Mouse (Mus musculus) limb, embryonic 11.5 days (tissue): Measurements from ENCODE around the gene Anapc13. TPM values are rescaled to one million over a fixed set of nuclear protein-coding genes. Genes with fewer than 3 reads are reported as not detected.

Experiments
- ATAC-seq: fragments of 200-750 bp; cut with Nextera tagmentation; 2 replicates; pipeline ENCODE4 v1.8.0; 2017; ENCODE audit warnings: low read depth; ENCODE audit not compliant: insufficient number of reproducible peaks, low FRiP score, low TSS enrichment
- DNase-seq: peaks from one replicate; pipeline ENCODE4 v3.0.0-alpha.2; 2015; ENCODE audit warnings: low spot score
- H3K27ac ChIP-seq: fragments of 300-500 bp; sonication (generic); replicated peaks from 2 replicates; pipeline ENCODE4 v1.5.1; 2014; ENCODE audit warnings: low read depth, mild to moderate bottlenecking, low read length
- H3K27me3 ChIP-seq: fragments of 300-500 bp; sonication (generic); 2 replicates; pipeline ENCODE4 v1.6.1; 2014; ENCODE audit warnings: mild to moderate bottlenecking, low read length, mixed read lengths; ENCODE audit not compliant: control insufficient read depth, insufficient read depth
- H3K36me3 ChIP-seq: fragments of 300-500 bp; sonication (generic); 2 replicates; pipeline ENCODE4 v1.6.1; 2014; ENCODE audit warnings: mild to moderate bottlenecking, low read length, moderate library complexity, mixed read lengths; ENCODE audit not compliant: control insufficient read depth, insufficient read depth
- H3K4me1 ChIP-seq: fragments of 300-500 bp; sonication (generic); 2 replicates; pipeline ENCODE4 v1.6.1; 2014; ENCODE audit warnings: low read length, mixed read lengths; ENCODE audit not compliant: control insufficient read depth, insufficient read depth
- H3K4me2 ChIP-seq: fragments of 300-500 bp; sonication (generic); 2 replicates; pipeline ENCODE4 v1.6.1; 2014; ENCODE audit warnings: low read depth, mild to moderate bottlenecking, moderate library complexity; ENCODE audit not compliant: severe bottlenecking
- H3K4me3 ChIP-seq: fragments of 300-500 bp; sonication (generic); 2 replicates; pipeline ENCODE4 v1.5.1; 2014; ENCODE audit warnings: low read depth, low read length
- H3K9ac ChIP-seq: fragments of 300-500 bp; sonication (generic); 2 replicates; pipeline ENCODE4 v1.6.1; 2014; ENCODE audit warnings: mild to moderate bottlenecking, low read length
- H3K9me3 ChIP-seq: fragments of 300-500 bp; sonication (generic); 2 replicates; pipeline ENCODE4 v1.6.1; 2016; ENCODE audit warnings: low read length; ENCODE audit not compliant: control insufficient read depth
- WGBS: fragments of 180-500 bp; shearing (Covaris S2); extraction: QIAGEN DNeasy Blood & Tissue Kit; methylation state at CpG from one replicate; pipeline ENCODE4 v1.1.7; 2014; 5-methylcytosine and 5-hydroxymethylcytosine counted together
- polyA plus RNA-seq: library from polyadenylated mRNA; unstranded; fragments of >200 nt; fragmentation: Nextera tagmentation; extraction: Ambion mirVana; gene quantifications from 2 replicates; pipeline ENCODE4 v1.2.1, GENCODE M21; 2014

Anapc13 gene
- polyA plus RNA-seq, 1 experiment from 2014 or later: 180 TPM

- H3K9me3 ChIP-seq: no peaks in the 10 kb centered on the region
- peak overlapping the region; percentile 89 for H3K27ac ChIP-seq
- ATAC-seq (peak; percentile 49), DNase-seq (no peak)
- H3K4me2 ChIP-seq: peak overlapping the region; percentile 69
- H3K36me3 ChIP-seq: no peaks in the 10 kb centered on the region
- H3K27me3 ChIP-seq: no peaks in the 10 kb centered on the region
- H3K4me1 ChIP-seq: 0 out of 2 replicates have a peak, but pooled peaks cover 3% of the 10 kb centered on the region
- peak overlapping the region; percentile 99 for H3K9ac ChIP-seq
- WGBS: under 1% methylated on average over 27 of the region's 27 CpGs
- peak overlapping the region; percentile 94 for H3K4me3 ChIP-seq
Observed at GRCm38 (mm10) chr9:102625401-102625982, 604 bp upstream of the Anapc13 start.

- ATAC-seq: no peak
- 0% methylated on average over 9 of the region's 9 CpGs for WGBS
Observed at GRCm38 (mm10) chr9:102626839-102627225, 736 bp downstream of the Anapc13 start.

DNA sequence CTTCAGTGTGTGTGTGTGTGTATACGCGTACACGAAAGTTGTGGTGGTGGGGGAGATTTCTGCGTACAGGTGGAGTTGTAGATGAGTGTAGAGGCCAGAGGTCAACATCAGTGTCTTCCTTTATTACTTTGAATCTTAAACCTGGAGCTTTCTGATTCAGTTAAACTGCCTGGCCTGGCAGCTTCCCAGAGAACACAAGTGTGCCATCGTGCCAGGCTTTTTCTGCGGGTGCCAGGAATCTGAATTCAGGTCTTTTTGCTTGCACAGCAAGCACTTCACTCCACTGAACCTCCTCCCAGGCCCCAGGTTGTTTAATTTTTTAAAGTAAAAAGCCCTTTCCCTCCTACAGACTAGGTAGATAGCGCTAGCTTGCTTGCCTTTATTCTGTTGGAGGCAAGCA is 1.3 kb downstream of the Anapc13 start:
- WGBS: 85% methylated on average over 7 of the region's 7 CpGs
- H3K4me3 ChIP-seq: peak overlapping the region; percentile 94
- H3K27me3 ChIP-seq: no peaks in the 10 kb centered on the region
- no peak overlapping the region; the same call in 1 of the 2 replicates for H3K27ac ChIP-seq
- no peaks in the 10 kb centered on the region for H3K36me3 ChIP-seq
- H3K4me2 ChIP-seq: peak overlapping the region; percentile 71
- ATAC-seq (no peak), DNase-seq (no peak)
- H3K9me3 ChIP-seq: no peaks in the 10 kb centered on the region
- peak overlapping the region; percentile 99; the same call in 1 of the 2 replicates for H3K9ac ChIP-seq
- no peaks in the 10 kb centered on the region for H3K4me1 ChIP-seq

More at GRCm38 (mm10) chr9:102626839-102627225, 736 bp downstream of the Anapc13 start:
- H3K27ac ChIP-seq: peak overlapping the region; percentile 89
- peak overlapping the region; percentile 94 for H3K4me3 ChIP-seq
- no peaks in the 10 kb centered on the region for H3K27me3 ChIP-seq
- H3K4me1 ChIP-seq: no peaks in the 10 kb centered on the region
- peak overlapping the region; percentile 71 for H3K4me2 ChIP-seq
- H3K9ac ChIP-seq: peak overlapping the region; percentile 99
- H3K9me3 ChIP-seq: no peaks in the 10 kb centered on the region
- H3K36me3 ChIP-seq: no peaks in the 10 kb centered on the region
- no peak for DNase-seq

GRCm38 (mm10) chr9:102629052-102629451 is 3.0 kb downstream of the Anapc13 start:
- no peaks in the 10 kb centered on the region for H3K36me3 ChIP-seq
- no peaks in the 10 kb centered on the region for H3K9me3 ChIP-seq
- no peak overlapping the region for H3K4me3 ChIP-seq
- H3K9ac ChIP-seq: no peak overlapping the region
- DNase-seq (no peak), ATAC-seq (no peak)
- H3K27ac ChIP-seq: no peak overlapping the region
- no peaks in the 10 kb centered on the region for H3K27me3 ChIP-seq
- H3K4me2 ChIP-seq: no peak overlapping the region
- 62% methylated on average over 7 of the region's 7 CpGs for whole genome bisulfite sequencing
- no peaks in the 10 kb centered on the region for H3K4me1 ChIP-seq

DNA sequence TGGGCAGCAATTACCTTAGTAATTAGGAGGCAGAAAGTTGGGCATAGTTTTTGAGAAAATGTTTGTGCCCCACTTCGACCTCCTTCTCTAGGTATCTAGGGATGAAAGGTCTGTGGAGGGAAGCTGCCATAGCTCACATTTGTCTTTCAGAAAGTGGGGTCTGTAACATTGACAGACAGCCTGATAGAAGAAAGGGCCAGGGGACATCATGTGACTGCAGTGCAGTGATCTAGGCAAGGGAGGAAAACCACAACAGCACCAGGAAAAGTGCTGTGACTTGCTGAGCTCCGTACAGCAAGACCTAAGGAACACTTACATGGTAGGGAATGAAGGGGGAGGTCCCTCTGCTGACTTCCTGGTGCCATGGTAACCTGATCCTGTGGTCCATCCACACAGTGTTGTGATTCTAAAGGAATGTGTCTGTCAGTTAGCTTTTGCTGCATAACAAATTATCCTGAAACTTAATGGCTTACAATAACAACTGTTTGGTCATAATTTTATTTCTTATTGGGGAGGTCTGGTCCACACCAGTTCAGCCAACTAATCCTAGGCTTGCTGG is 5.6 kb downstream of the Anapc13 start:
- DNase-seq: no peak
- Histone ChIP-seq H3K36me3 (0 out of 2 replicates have a peak, but pooled peaks cover 3% of the 10 kb centered on the region), H3K27ac (no peak overlapping the region), H3K9me3 (no peaks in the 10 kb centered on the region), H3K27me3 (no peaks in the 10 kb centered on the region), H3K4me3 (no peak overlapping the region), H3K4me1 (no peaks in the 10 kb centered on the region), H3K4me2 (no peak overlapping the region), H3K9ac (no peak overlapping the region)
- no peak for ATAC-seq
- WGBS: 59% methylated on average over 2 of the region's 2 CpGs

GRCm38 (mm10) chr9:102632173-102632572 is 6.1 kb downstream of the Anapc13 start:
- Histone ChIP-seq H3K36me3 (0 out of 2 replicates have a peak, but pooled peaks cover 3% of the 10 kb centered on the region), H3K27ac (no peak overlapping the region), H3K4me1 (no peaks in the 10 kb centered on the region), H3K4me2 (no peak overlapping the region), H3K27me3 (no peaks in the 10 kb centered on the region), H3K9me3 (no peaks in the 10 kb centered on the region), H3K9ac (no peak overlapping the region), H3K4me3 (no peak overlapping the region)
- 95% methylated on average over 4 of the region's 4 CpGs for WGBS
- no peak for ATAC-seq
- no peak for DNase-seq

GRCm38 (mm10) chr9:102632923-102633537 is 6.9 kb downstream of the Anapc13 start:
- 0 out of 2 replicates have a peak, but pooled peaks cover 3% of the 10 kb centered on the region for H3K36me3 ChIP-seq
- no peak overlapping the region for H3K27ac ChIP-seq
- WGBS: 57% methylated on average over 1 of the region's 1 CpGs
- H3K9ac ChIP-seq: no peak overlapping the region
- H3K4me1 ChIP-seq: no peaks in the 10 kb centered on the region
- no peak overlapping the region for H3K4me3 ChIP-seq
- ATAC-seq (0 out of 2 replicates have a peak, but pooled peaks have one; percentile 32), DNase-seq (peak; percentile 69)
- no peak overlapping the region for H3K4me2 ChIP-seq
- H3K27me3 ChIP-seq: no peaks in the 10 kb centered on the region
- no peaks in the 10 kb centered on the region for H3K9me3 ChIP-seq

GRCm38 (mm10) chr9:102634453-102634852 is 8.4 kb downstream of the Anapc13 start:
- ATAC-seq: no peak
- no peak overlapping the region for H3K4me2 ChIP-seq
- WGBS: 87% methylated on average over 8 of the region's 8 CpGs
- H3K9ac ChIP-seq: no peak overlapping the region
- H3K4me1 ChIP-seq: no peaks in the 10 kb centered on the region
- DNase-seq: no peak
- no peaks in the 10 kb centered on the region for H3K27me3 ChIP-seq
- H3K4me3 ChIP-seq: no peak overlapping the region
- 0 out of 2 replicates have a peak, but pooled peaks cover 3% of the 10 kb centered on the region for H3K36me3 ChIP-seq
- no peaks in the 10 kb centered on the region for H3K9me3 ChIP-seq
- no peak overlapping the region for H3K27ac ChIP-seq
